Mouse (Mus musculus) left cerebral cortex, postnatal 14 days (tissue): ENCODE measurements around the gene Fbxo42. TPM values are rescaled to one million over a fixed set of nuclear protein-coding genes. Genes with fewer than 3 reads are reported as not detected.

Experiments
- DNase-seq, 2 experiments: peaks; one replicate each; pipeline ENCODE4 v3.0.0; 2021 to 2022; ENCODE audit warnings: low spot score in 2 of 2, mixed read lengths in 1 of 2
- intact Hi-C: fragments of 180-260 bp; cut with DNase I; formaldehyde crosslinking; loops from one replicate; pipeline ENCODE4 v1.15.1; 2025
- total RNA-seq, 2 experiments: library from RNA; stranded (reverse); gene quantifications; 2 replicates each; pipeline ENCODE4 v1.2.3; 2021

Fbxo42 gene
- total RNA-seq, 2 experiments from 2014 or later: 31.6 to 38.8 TPM

- peak in 1 of 2 experiments; percentile 35 for DNase-seq
Measured at GRCm38 (mm10) chr4:141242651-141243241, 95.0 kb downstream of the Fbxo42 start.

GRCm38 (mm10) chr4:141243636-141244035, 95.9 kb downstream of the Fbxo42 start:
- intact Hi-C loops: no loop called here
- DNase-seq: no peak

More at GRCm38 (mm10) chr4:141242651-141243241, 95.0 kb downstream of the Fbxo42 start:
- intact Hi-C loops: no loop called here

GRCm38 (mm10) chr4:141244401-141244800, 96.7 kb downstream of the Fbxo42 start:
- intact Hi-C loops: no loop called here

GRCm38 (mm10) chr4:141244931-141245425, 97.3 kb downstream of the Fbxo42 start:
- peak; percentile 69 to 77 for DNase-seq
- intact Hi-C loops: no loop called here

More at GRCm38 (mm10) chr4:141244401-141244800, 96.7 kb downstream of the Fbxo42 start:
- DNase-seq: no peak

GRCm38 (mm10) chr4:141246089-141246997, 98.6 kb downstream of the Fbxo42 start:
- DNase-seq: no peak
- intact Hi-C loops: no loop called here

- intact Hi-C loops: no loop called here
- DNase-seq: no peak
Measured at GRCm38 (mm10) chr4:141246998-141247350, 99.3 kb downstream of the Fbxo42 start.

GRCm38 (mm10) chr4:141247776-141248613, 100.3 kb downstream of the Fbxo42 start:
- no peak for DNase-seq
- intact Hi-C loops: no loop called here

- DNase-seq: no peak
- intact Hi-C loops: no loop called here
Measured at GRCm38 (mm10) chr4:141248614-141248978, 100.9 kb downstream of the Fbxo42 start.

GRCm38 (mm10) chr4:141249383-141249782, 101.7 kb downstream of the Fbxo42 start:
- DNase-seq: no peak
- intact Hi-C loops: no loop called here

GRCm38 (mm10) chr4:141251071-141251470, 103.4 kb downstream of the Fbxo42 start:
- DNase-seq: no peak
- intact Hi-C loops: no loop called here

GRCm38 (mm10) chr4:141252641-141253040, 104.9 kb downstream of the Fbxo42 start:
- intact Hi-C loops: no loop called here
- no peak for DNase-seq

Other genes starting within 250 kb of the Fbxo42 start
- 1 to 10 TPM; 5.7 to 8.1 TPM for gene Padi2, start 241.6 kb upstream of the Fbxo42 start, total RNA-seq
- 100 to 1,000 TPM; 196 to 202 TPM for gene Sdhb, start 186.7 kb upstream of the Fbxo42 start, total RNA-seq
- 100 to 1,000 TPM; 218 TPM for gene Atp13a2, start 161.0 kb upstream of the Fbxo42 start, total RNA-seq
- gene Mfap2, start 137.5 kb upstream of the Fbxo42 start, total RNA-seq: 10 to 100 TPM in 1 of 2 experiments, 1 to 10 TPM in 1; 9.5 to 10.5 TPM
- 10 to 100 TPM; 51.0 to 52.7 TPM for gene Crocc, start 87.4 kb upstream of the Fbxo42 start, total RNA-seq
- gene Necap2, start 69.6 kb upstream of the Fbxo42 start, total RNA-seq: 10 to 100 TPM; 45.4 to 50.2 TPM
- under 1 TPM; 0.20 to 0.38 TPM for gene Spata21, start 59.6 kb upstream of the Fbxo42 start, total RNA-seq
- gene Szrd1, start 8.1 kb upstream of the Fbxo42 start, total RNA-seq: 10 to 100 TPM; 43.8 to 48.6 TPM
- 1 to 10 TPM; 2.6 to 3.7 TPM for gene Rsg1, start 66.0 kb downstream of the Fbxo42 start, total RNA-seq
- 10 to 100 TPM in 1 of 2 experiments, 1 to 10 TPM in 1; 9.2 to 10.5 TPM for gene Arhgef19, start 91.6 kb downstream of the Fbxo42 start, total RNA-seq
- gene Epha2, start 153.3 kb downstream of the Fbxo42 start, total RNA-seq: 1 to 10 TPM; 2.2 to 2.7 TPM
- gene Fam131c, start 220.3 kb downstream of the Fbxo42 start, total RNA-seq: 1 to 10 TPM; 5.4 to 5.5 TPM